Mouse (Mus musculus): ENCODE measurements around the gene Cx3cr1.

GRCm38 (mm10) chr9:119945173-119945900 lies 124.3 kb downstream of the Cx3cr1 start:
- no peak for TF ChIP-seq POLR2A (IDR thresholded peaks at IDR 0.05; ENCODE audit: borderline replicate concordance, low read depth, low read length)
- TF ChIP-seq CTCF (IDR thresholded peaks at IDR 0.05; ENCODE audit: low read depth, low read length), result peak; percentile 89

Measured in bone marrow macrophage, adult 2 months (primary cell).